Mouse (Mus musculus): ENCODE data around the gene Mcm3ap. TPM values are rescaled to one million over a fixed set of nuclear protein-coding genes. Genes with fewer than 3 reads are reported as not detected.

Mcm3ap gene
- polyA plus RNA-seq, 1 experiment from 2014 or later = 71.7 TPM

GRCm38 (mm10) chr10:76461255-76461654 lies 7.5 kb upstream of the Mcm3ap start:
- H3K27ac ChIP-seq = no peak overlapping the region
- H3K4me3 ChIP-seq = no peak overlapping the region
- no peak for ATAC-seq (replicated peaks)
- H3K9me3 ChIP-seq = no peaks in the 10 kb centered on the region
- 93% methylated on average over 1 of the region's 1 CpGs for WGBS
- H3K4me1 ChIP-seq = no peaks in the 10 kb centered on the region
- H3K36me3 ChIP-seq (replicated peaks) = no peaks in the 10 kb centered on the region
- no peak overlapping the region for H3K9ac ChIP-seq
- H3K4me2 ChIP-seq = no peak overlapping the region
- no peaks in the 10 kb centered on the region for H3K27me3 ChIP-seq (replicated peaks)

GRCm38 (mm10) chr10:76462312-76462711 lies 6.4 kb upstream of the Mcm3ap start:
- Histone ChIP-seq H3K4me1 (no peaks in the 10 kb centered on the region), H3K27me3 (replicated peaks) (no peaks in the 10 kb centered on the region), H3K4me3 (no peak overlapping the region), H3K36me3 (replicated peaks) (no peaks in the 10 kb centered on the region), H3K4me2 (no peak overlapping the region), H3K27ac (no peak overlapping the region), H3K9me3 (no peaks in the 10 kb centered on the region), H3K9ac (no peak overlapping the region)
- WGBS = 89% methylated on average over 7 of the region's 7 CpGs
- ATAC-seq (replicated peaks) = no peak

DNA sequence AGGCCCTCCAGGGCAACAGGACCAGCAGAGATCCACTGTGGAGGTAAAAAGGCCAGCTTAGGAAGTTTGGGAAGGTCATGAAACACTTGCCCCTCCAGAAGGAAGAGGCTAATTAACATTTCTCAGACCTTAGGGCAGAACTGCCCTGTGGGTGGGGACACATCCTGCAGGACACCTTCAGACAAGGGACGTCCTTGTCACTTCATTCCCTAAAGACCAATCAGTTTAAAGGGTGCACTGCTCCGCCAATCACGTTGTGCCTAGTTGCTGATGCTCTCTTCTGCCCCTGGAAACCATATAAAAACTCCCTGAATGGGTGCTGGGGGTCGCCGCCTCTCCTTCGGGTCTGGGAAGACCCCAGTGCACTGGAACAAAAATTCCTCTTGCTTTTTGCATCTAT lies 6.0 kb upstream of the Mcm3ap start:
- Histone ChIP-seq H3K9ac (no peak overlapping the region), H3K4me2 (no peak overlapping the region), H3K9me3 (no peaks in the 10 kb centered on the region), H3K4me1 (peaks cover 2% of the 10 kb centered on the region), H3K27ac (no peak overlapping the region), H3K27me3 (replicated peaks) (no peaks in the 10 kb centered on the region), H3K36me3 (replicated peaks) (no peaks in the 10 kb centered on the region), H3K4me3 (no peak overlapping the region)
- no peak for ATAC-seq (replicated peaks)
- WGBS = 90% methylated on average over 6 of the region's 6 CpGs

GRCm38 (mm10) chr10:76473759-76474158 lies 5.0 kb downstream of the Mcm3ap start:
- ATAC-seq (replicated peaks) = no peak
- Histone ChIP-seq H3K9me3 (no peaks in the 10 kb centered on the region), H3K36me3 (replicated peaks) (peaks cover 40% of the 10 kb centered on the region), H3K9ac (no peak overlapping the region), H3K4me2 (no peak overlapping the region), H3K4me3 (no peak overlapping the region), H3K4me1 (peaks cover 31% of the 10 kb centered on the region), H3K27me3 (replicated peaks) (no peaks in the 10 kb centered on the region), H3K27ac (no peak overlapping the region)
- WGBS = 93% methylated on average over 5 of the region's 5 CpGs

DNA sequence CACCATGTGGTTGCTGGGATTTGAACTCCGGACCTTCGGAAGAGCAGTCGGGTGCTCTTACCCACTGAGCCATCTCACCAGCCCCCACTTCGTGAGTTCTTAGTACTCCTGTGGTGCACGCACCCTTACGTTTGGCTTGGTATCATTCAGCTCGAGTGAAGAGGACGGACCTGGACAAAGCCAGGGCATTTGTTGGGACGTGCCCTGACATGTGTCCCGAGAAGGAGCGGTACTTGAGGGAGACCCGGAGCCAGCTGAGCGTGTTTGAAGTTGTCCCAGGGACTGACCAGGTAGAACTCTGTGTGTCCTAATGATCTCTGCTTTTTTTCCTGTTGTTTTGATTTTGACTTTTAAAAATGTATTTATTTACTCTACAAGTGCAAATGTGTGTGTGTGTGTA lies 12.1 kb downstream of the Mcm3ap start:
- ATAC-seq (replicated peaks) = no peak

DNA sequence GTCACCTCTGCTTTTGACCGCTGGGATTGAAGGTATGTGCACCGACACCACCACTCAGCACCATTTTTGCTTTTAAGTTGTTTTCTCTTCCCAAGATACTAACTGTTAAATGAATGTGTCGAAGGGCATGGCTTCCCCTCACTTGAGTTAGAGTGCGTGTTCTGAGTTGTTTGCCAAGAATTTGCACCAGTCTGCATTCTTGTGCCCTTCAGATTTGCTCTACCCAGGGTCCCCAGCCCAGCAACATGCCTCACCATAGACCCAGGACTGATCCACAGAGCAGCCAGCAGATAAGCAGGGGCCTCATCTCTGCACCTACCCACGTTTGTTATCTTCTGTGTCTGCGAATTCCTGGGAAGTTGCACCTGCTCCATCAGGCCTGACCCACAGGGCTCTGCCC lies 12.8 kb downstream of the Mcm3ap start:
- Histone ChIP-seq H3K9ac (no peak overlapping the region), H3K27ac (no peak overlapping the region), H3K4me1 (no peaks in the 10 kb centered on the region), H3K27me3 (replicated peaks) (no peaks in the 10 kb centered on the region), H3K9me3 (no peaks in the 10 kb centered on the region), H3K4me3 (no peak overlapping the region), H3K4me2 (no peak overlapping the region), H3K36me3 (replicated peaks) (peaks cover 76% of the 10 kb centered on the region)
- ATAC-seq (replicated peaks) = no peak
- 95% methylated on average over 6 of the region's 6 CpGs for WGBS

More for the DNA sequence above, 12.1 kb downstream of the Mcm3ap start:
- Histone ChIP-seq H3K36me3 (replicated peaks) (peaks cover 77% of the 10 kb centered on the region), H3K4me1 (no peaks in the 10 kb centered on the region), H3K9me3 (no peaks in the 10 kb centered on the region), H3K4me3 (no peak overlapping the region), H3K27me3 (replicated peaks) (no peaks in the 10 kb centered on the region), H3K9ac (no peak overlapping the region), H3K27ac (no peak overlapping the region), H3K4me2 (no peak overlapping the region)
- 92% methylated on average over 13 of the region's 13 CpGs for WGBS

- Histone ChIP-seq H3K4me1 (no peaks in the 10 kb centered on the region), H3K4me3 (no peak overlapping the region), H3K4me2 (no peak overlapping the region), H3K27me3 (replicated peaks) (no peaks in the 10 kb centered on the region), H3K9ac (no peak overlapping the region), H3K27ac (no peak overlapping the region), H3K36me3 (replicated peaks) (peaks cover 84% of the 10 kb centered on the region), H3K9me3 (no peaks in the 10 kb centered on the region)
- 100% methylated on average over 2 of the region's 2 CpGs for WGBS
- no peak for ATAC-seq (replicated peaks)
Observed at GRCm38 (mm10) chr10:76486302-76486701, 17.6 kb downstream of the Mcm3ap start.

- H3K9me3 ChIP-seq = no peaks in the 10 kb centered on the region
- H3K9ac ChIP-seq = no peak overlapping the region
- no peak for ATAC-seq (replicated peaks)
- H3K4me2 ChIP-seq = no peak overlapping the region
- no peak overlapping the region for H3K4me3 ChIP-seq
- no peaks in the 10 kb centered on the region for H3K27me3 ChIP-seq (replicated peaks)
- WGBS = 97% methylated on average over 8 of the region's 8 CpGs
- no peak overlapping the region for H3K27ac ChIP-seq
- H3K36me3 ChIP-seq (replicated peaks) = peaks cover 78% of the 10 kb centered on the region
- no peaks in the 10 kb centered on the region for H3K4me1 ChIP-seq
Observed at GRCm38 (mm10) chr10:76488265-76488664, 19.5 kb downstream of the Mcm3ap start.

GRCm38 (mm10) chr10:76489205-76489604 lies 20.5 kb downstream of the Mcm3ap start:
- Histone ChIP-seq H3K27me3 (replicated peaks) (no peaks in the 10 kb centered on the region), H3K9me3 (no peaks in the 10 kb centered on the region), H3K9ac (no peak overlapping the region), H3K27ac (no peak overlapping the region), H3K4me2 (no peak overlapping the region), H3K4me1 (no peaks in the 10 kb centered on the region), H3K4me3 (no peak overlapping the region), H3K36me3 (replicated peaks) (peaks cover 78% of the 10 kb centered on the region)
- ATAC-seq (replicated peaks) = no peak
- WGBS = 94% methylated on average over 15 of the region's 15 CpGs

- no peaks in the 10 kb centered on the region for H3K27me3 ChIP-seq (replicated peaks)
Observed at GRCm38 (mm10) chr10:76493527-76493926, 24.8 kb downstream of the Mcm3ap start.

DNA sequence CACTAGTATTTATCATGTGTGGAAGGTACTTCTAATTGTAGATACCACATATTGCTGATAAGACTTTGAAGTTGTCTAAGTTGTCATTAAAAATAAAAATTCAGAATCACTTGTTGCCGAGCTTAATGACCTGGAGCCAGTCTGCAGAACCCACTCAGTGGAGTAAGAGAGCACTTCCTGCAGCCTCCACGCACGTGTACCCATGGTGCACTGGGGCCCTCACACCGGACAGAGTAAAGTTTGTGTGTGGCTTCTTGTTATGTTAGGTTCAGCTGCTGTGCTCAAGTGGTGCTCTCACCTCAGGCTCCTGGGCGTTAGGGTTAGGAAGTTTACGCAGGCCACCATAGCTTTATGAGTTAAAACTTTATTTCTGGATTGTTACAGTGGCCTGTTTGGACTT lies 26.8 kb downstream of the Mcm3ap start:
- no peak overlapping the region for H3K27ac ChIP-seq
- 94% methylated on average over 6 of the region's 6 CpGs for WGBS

More at GRCm38 (mm10) chr10:76493527-76493926, 24.8 kb downstream of the Mcm3ap start:
- H3K4me1 ChIP-seq = no peaks in the 10 kb centered on the region
- no peak overlapping the region for H3K27ac ChIP-seq
- 82% methylated on average over 1 of the region's 1 CpGs for WGBS
- H3K4me2 ChIP-seq = no peak overlapping the region
- H3K36me3 ChIP-seq (replicated peaks) = peaks cover 67% of the 10 kb centered on the region
- ATAC-seq (replicated peaks) = no peak
- no peak overlapping the region for H3K9ac ChIP-seq
- no peak overlapping the region for H3K4me3 ChIP-seq
- no peaks in the 10 kb centered on the region for H3K9me3 ChIP-seq

GRCm38 (mm10) chr10:76496366-76496765 lies 27.6 kb downstream of the Mcm3ap start:
- no peak overlapping the region for H3K27ac ChIP-seq
- H3K27me3 ChIP-seq (replicated peaks) = no peaks in the 10 kb centered on the region
- no peak overlapping the region for H3K9ac ChIP-seq
- 94% methylated on average over 7 of the region's 7 CpGs for whole genome bisulfite sequencing
- no peak for ATAC-seq (replicated peaks)
- H3K4me1 ChIP-seq = no peaks in the 10 kb centered on the region
- no peak overlapping the region for H3K4me2 ChIP-seq
- H3K9me3 ChIP-seq = no peaks in the 10 kb centered on the region
- peaks cover 65% of the 10 kb centered on the region for H3K36me3 ChIP-seq (replicated peaks)
- no peak overlapping the region for H3K4me3 ChIP-seq

More for the DNA sequence above, 26.8 kb downstream of the Mcm3ap start:
- Histone ChIP-seq H3K36me3 (replicated peaks) (peaks cover 67% of the 10 kb centered on the region), H3K4me1 (no peaks in the 10 kb centered on the region), H3K9me3 (no peaks in the 10 kb centered on the region), H3K9ac (no peak overlapping the region), H3K4me3 (no peak overlapping the region), H3K4me2 (no peak overlapping the region), H3K27me3 (replicated peaks) (no peaks in the 10 kb centered on the region)
- no peak for ATAC-seq (replicated peaks)

GRCm38 (mm10) chr10:76497522-76497921 lies 28.8 kb downstream of the Mcm3ap start:
- Histone ChIP-seq H3K4me1 (no peaks in the 10 kb centered on the region), H3K4me3 (no peak overlapping the region), H3K27ac (no peak overlapping the region), H3K36me3 (replicated peaks) (peaks cover 68% of the 10 kb centered on the region), H3K9ac (no peak overlapping the region), H3K27me3 (replicated peaks) (no peaks in the 10 kb centered on the region), H3K4me2 (no peak overlapping the region), H3K9me3 (no peaks in the 10 kb centered on the region)
- WGBS = 96% methylated on average over 4 of the region's 4 CpGs
- ATAC-seq (replicated peaks) = no peak

All from midbrain, embryonic 15.5 days (tissue).